18 mouse cellular contexts compared by ENCODE assay signal in genomic region chr3:95519315-95519714, GRCm38 (mm10). TPM values are rescaled to one million over a fixed set of nuclear protein-coding genes. Genes with fewer than 3 reads are reported as not detected.
DNase-seq lines count a peak whose midpoint lies in the region; ATAC-seq and TF ChIP-seq lines count a peak whose summit lies in the region.
"Had no signal": no experiment of that assay in that cellular context is flagged by ENCODE, and none has a peak within 500 bp of the region (broad histone marks: within the 10 kb centered on the region; RNA-seq: fewer than 3 reads in every experiment).

No protein-coding gene starts in this region.

- H3K9ac ChIP-seq in intestine, embryonic 15.5 days: no peak overlapping the region
- no peak overlapping the region for H3K9ac ChIP-seq in intestine, postnatal 0 days (ENCODE audit: low read depth, low read length)
- peak overlapping the region; percentile 55 for H3K9ac ChIP-seq in MEL (ENCODE audit: control insufficient read depth, low read depth, low read length, poor library complexity, severe bottlenecking)
- H3K9ac ChIP-seq: neural tube, embryonic 15.5 days had no signal

- TF ChIP-seq EP300 in MEL (IDR thresholded peaks at IDR 0.05; ENCODE audit: low read depth in 1 of 2, low read length in 2 of 2): no peak

- no peaks in the 10 kb centered on the region for H3K27me3 ChIP-seq in intestine, embryonic 15.5 days (replicated peaks)
- no peaks in the 10 kb centered on the region for H3K27me3 ChIP-seq in intestine, postnatal 0 days (replicated peaks; ENCODE audit: control insufficient read depth, insufficient read depth, low read length)
- peaks cover 3% of the 10 kb centered on the region in 2 experiments; a peak in 2 of 4 replicates for H3K27me3 ChIP-seq in MEL (ENCODE audit: control insufficient read depth in 1 of 2, insufficient read depth in 2 of 2, low read length in 2 of 2)
- no peaks in the 10 kb centered on the region for H3K27me3 ChIP-seq in spleen, adult 2 months (ENCODE audit: control insufficient read depth, insufficient read depth, low read length)
- H3K27me3 ChIP-seq: neural tube, embryonic 15.5 days had no signal

- no peak for TF ChIP-seq CTCF in intestine, postnatal 0 days (IDR thresholded peaks at IDR 0.05; ENCODE audit: low read depth)
- no peak for TF ChIP-seq CTCF in MEL (IDR thresholded peaks at IDR 0.05 in 2 of 3, conservative IDR thresholded peaks at IDR 0.05 in 1 of 3; ENCODE audit: control insufficient read depth in 1 of 3, insufficient read depth in 1 of 3, low read depth in 2 of 3, low read length in 3 of 3, poor library complexity in 1 of 3, severe bottlenecking in 1 of 3)
- TF ChIP-seq CTCF in spleen, adult 2 months (IDR thresholded peaks at IDR 0.05; ENCODE audit: extremely low read depth, insufficient read depth, insufficient read length, insufficient replicate concordance): no peak

- H3K4me1 ChIP-seq in intestine, embryonic 15.5 days (replicated peaks): 0 out of 2 replicates have a peak, but pooled peaks cover 4% of the 10 kb centered on the region
- H3K4me1 ChIP-seq in intestine, postnatal 0 days (replicated peaks; ENCODE audit: control insufficient read depth, insufficient read depth, low read length): no peaks in the 10 kb centered on the region; the same call in 1 of the 2 replicates
- H3K4me1 ChIP-seq in MEL (ENCODE audit: control insufficient read depth in 1 of 2, insufficient read depth in 2 of 2, low read length in 2 of 2): peaks cover 23 to 37% of the 10 kb centered on the region in 2 experiments
- peaks cover 36% of the 10 kb centered on the region for H3K4me1 ChIP-seq in spleen, adult 2 months (ENCODE audit: control insufficient read depth, insufficient read depth, insufficient read length)

- H3K4me2 ChIP-seq in intestine, embryonic 15.5 days (replicated peaks): no peak overlapping the region
- no peak overlapping the region for H3K4me2 ChIP-seq in intestine, postnatal 0 days (replicated peaks; ENCODE audit: low read depth)
- H3K4me2 ChIP-seq: neural tube, embryonic 15.5 days had no signal

- WGBS in intestine, embryonic 15.5 days: 40% methylated on average over 2 of the region's 2 CpGs
- 31% methylated on average over 2 of the region's 2 CpGs for WGBS in intestine, postnatal 0 days
- 78% methylated on average over 2 of the region's 2 CpGs for WGBS in spleen, adult 2 months

- no peak overlapping the region for H3K27ac ChIP-seq in intestine, embryonic 15.5 days
- H3K27ac ChIP-seq in intestine, postnatal 0 days (ENCODE audit: low read depth, low read length): no peak overlapping the region
- peak overlapping the region; percentile 72 for H3K27ac ChIP-seq in MEL (ENCODE audit: control insufficient read depth, low read depth, low read length)
- H3K27ac ChIP-seq in spleen, adult 2 months (ENCODE audit: insufficient read depth, low read length): peak overlapping the region; percentile 57
- H3K27ac ChIP-seq: neural tube, embryonic 15.5 days had no signal

- H3K9me3 ChIP-seq in intestine, embryonic 15.5 days: no peaks in the 10 kb centered on the region
- H3K9me3 ChIP-seq in intestine, postnatal 0 days (ENCODE audit: control insufficient read depth): no peaks in the 10 kb centered on the region
- no peaks in the 10 kb centered on the region for H3K9me3 ChIP-seq in MEL (replicated peaks; ENCODE audit: insufficient read depth, low read length)
- H3K9me3 ChIP-seq: neural tube, embryonic 15.5 days had no signal

- H3K79me2 ChIP-seq in MEL (ENCODE audit: control insufficient read depth, insufficient read depth, low read length, poor library complexity): no peaks in the 10 kb centered on the region

- no peak overlapping the region for H3K4me3 ChIP-seq in intestine, embryonic 15.5 days (replicated peaks)
- H3K4me3 ChIP-seq in intestine, postnatal 0 days (ENCODE audit: low read depth, low read length): no peak overlapping the region
- peak overlapping the region; percentile 42 to 54 for H3K4me3 ChIP-seq in MEL (ENCODE audit: control insufficient read depth in 1 of 2, insufficient read depth in 1 of 2, low read depth in 2 of 2, low read length in 2 of 2)
- H3K4me3 ChIP-seq in spleen, adult 2 months (ENCODE audit: extremely low read depth, insufficient read depth, insufficient read length): no peak overlapping the region
- H3K4me3 ChIP-seq: neural tube, embryonic 15.5 days had no signal

- H3K36me3 ChIP-seq in intestine, embryonic 15.5 days: no peaks in the 10 kb centered on the region
- no peaks in the 10 kb centered on the region for H3K36me3 ChIP-seq in intestine, postnatal 0 days (ENCODE audit: control insufficient read depth, insufficient read depth)
- peaks cover 0 to 34% of the 10 kb centered on the region in 2 experiments; a peak in 2 of 4 replicates for H3K36me3 ChIP-seq in MEL (ENCODE audit: control insufficient read depth in 1 of 2, insufficient read depth in 2 of 2, low read length in 2 of 2)
- H3K36me3 ChIP-seq in spleen, adult 2 months (ENCODE audit: control insufficient read depth, insufficient read depth, low read length): no peaks in the 10 kb centered on the region
- H3K36me3 ChIP-seq: neural tube, embryonic 15.5 days had no signal

- peak; percentile 78 for DNase-seq in MEL (ENCODE audit: low read depth, low spot score)
- DNase-seq in spleen, adult 2 months (ENCODE audit: low read depth in 1 of 2, low spot score in 2 of 2): no peak
- DNase-seq in urinary bladder, postnatal 36 days (ENCODE audit: low spot score in 2 of 2): no peak
- no peak for DNase-seq in embryo, embryonic 10 days (ENCODE audit: low spot score)
- DNase-seq: adrenal gland, postnatal 25 days; cerebellum, postnatal 10 days; kidney, adult 9 months; layer of hippocampus, postnatal 36 days; thymus, adult 18-20 months had no signal

- ATAC-seq in intestine, embryonic 15.5 days: peak; percentile 54; the same call in 1 of the 2 replicates
- ATAC-seq in intestine, postnatal 0 days: no peak
- ATAC-seq in erythroid progenitor cell, adult 5-6 weeks (replicated peaks; ENCODE audit: low FRiP score, poor library complexity, severe bottlenecking): peak; percentile 73
- ATAC-seq in CD4-positive, CD25-positive, alpha-beta regulatory T cell, adult 4 months: no peak

- no peak for TF ChIP-seq POLR2A in MEL (IDR thresholded peaks at IDR 0.05; ENCODE audit: control insufficient read depth in 1 of 2, insufficient read depth in 1 of 2, low read depth in 1 of 2, low read length in 2 of 2, poor library complexity in 1 of 2)
- no peak for TF ChIP-seq POLR2A in spleen, adult 2 months (IDR thresholded peaks at IDR 0.05; ENCODE audit: low read depth, low read length)

- TF ChIP-seq RAD21 in MEL (IDR thresholded peaks at IDR 0.05; ENCODE audit: low read depth, low read length): no peak

TF ChIP-seq in MEL, 35 proteins besides CTCF, POLR2A, EP300 and RAD21:
- TF ChIP-seq ELF1 (IDR thresholded peaks at IDR 0.05; ENCODE audit: low read depth, low read length): no peak
- peak; percentile 91 for TF ChIP-seq GATA1 (IDR thresholded peaks at IDR 0.05; ENCODE audit: low read depth, low read length)
- peak; percentile 99 for TF ChIP-seq TAL1 (IDR thresholded peaks at IDR 0.05; ENCODE audit: low read length)
- no peak for TF ChIP-seq RCOR1 (IDR thresholded peaks at IDR 0.05; ENCODE audit: low read depth, low read length)
TF ChIP-seq in MEL: peak in this region for 2.

RNA-seq across cellular contexts. Expression of gene Ctss, which starts 7.3 kb away (rescaled TPM):
- polyA plus RNA-seq in intestine, embryonic 15.5 days (2015; fragmentation: Nextera tagmentation; extraction: Ambion mirVana): 28.2 and 29.6 TPM in 2 replicates
- polyA plus RNA-seq in intestine, postnatal 0 days (2015; fragmentation: Nextera tagmentation; extraction: Ambion mirVana): 195 and 202 TPM in 2 replicates
- not detected in 2 replicates for total RNA-seq in MEL (2012; rRNA removed)
- not detected for polyA plus RNA-seq in MEL (2012; ENCODE audit: insufficient read depth in 1 of 2, insufficient read length in 2 of 2, low read depth in 1 of 2, low replicate concordance in 2 of 2, missing spikeins in 1 of 2)
- 97.3 and 108 TPM in 2 replicates for total RNA-seq in erythroid progenitor cell, adult 5-6 weeks (2015; ENCODE audit: low replicate concordance)
- total RNA-seq in erythroid progenitor cell, adult 5-6 weeks (2017; ENCODE audit: low replicate concordance): 104 and 120 TPM in 2 replicates
- polyA plus RNA-seq in spleen, adult 2 months (2012; rRNA removed): 81.7 and 84.6 TPM in 2 replicates
- 100 to 1,000 TPM; 433 to 466 TPM for polyA plus RNA-seq in CD4-positive, CD25-positive, alpha-beta regulatory T cell, adult 4 months (2017; shearing (Covaris generic))

RNA-seq across cellular contexts. Expression of gene Ctsk, which starts 20.3 kb away (rescaled TPM):
- 8.5 and 9.5 TPM in 2 replicates for polyA plus RNA-seq in intestine, embryonic 15.5 days (2015; fragmentation: Nextera tagmentation; extraction: Ambion mirVana)
- 9.1 and 9.8 TPM in 2 replicates for polyA plus RNA-seq in intestine, postnatal 0 days (2015; fragmentation: Nextera tagmentation; extraction: Ambion mirVana)
- 0.08 TPM in 1 of 2 replicates, not detected in the other for total RNA-seq in MEL (2012; rRNA removed)
- under 1 TPM in 1 of 2 experiments, not detected in 1; 0.10 TPM for polyA plus RNA-seq in MEL (2012; ENCODE audit: insufficient read depth in 1 of 2, insufficient read length in 2 of 2, low read depth in 1 of 2, low replicate concordance in 2 of 2, missing spikeins in 1 of 2)
- 3.4 TPM in 1 of 2 replicates, not detected in the other for total RNA-seq in erythroid progenitor cell, adult 5-6 weeks (2015; ENCODE audit: low replicate concordance)
- not detected in 2 replicates for total RNA-seq in erythroid progenitor cell, adult 5-6 weeks (2017; ENCODE audit: low replicate concordance)
- 1.3 and 1.4 TPM in 2 replicates for polyA plus RNA-seq in spleen, adult 2 months (2012; rRNA removed)
- 1 to 10 TPM in 1 of 2 experiments, not detected in 1; 1.1 TPM for polyA plus RNA-seq in CD4-positive, CD25-positive, alpha-beta regulatory T cell, adult 4 months (2017; shearing (Covaris generic))

RNA-seq across cellular contexts. Expression of gene Hormad1, which starts 40.2 kb away (rescaled TPM):
- polyA plus RNA-seq in intestine, embryonic 15.5 days (2015; fragmentation: Nextera tagmentation; extraction: Ambion mirVana): not detected in 2 replicates
- polyA plus RNA-seq in intestine, postnatal 0 days (2015; fragmentation: Nextera tagmentation; extraction: Ambion mirVana): not detected in 2 replicates
- not detected in 2 replicates for total RNA-seq in MEL (2012; rRNA removed)
- polyA plus RNA-seq in MEL (2012; ENCODE audit: insufficient read depth in 1 of 2, insufficient read length in 2 of 2, low read depth in 1 of 2, low replicate concordance in 2 of 2, missing spikeins in 1 of 2): not detected
- not detected in 2 replicates for total RNA-seq in erythroid progenitor cell, adult 5-6 weeks (2015; ENCODE audit: low replicate concordance)
- total RNA-seq in erythroid progenitor cell, adult 5-6 weeks (2017; ENCODE audit: low replicate concordance): not detected in 2 replicates
- not detected in 2 replicates for polyA plus RNA-seq in spleen, adult 2 months (2012; rRNA removed)
- polyA plus RNA-seq in CD4-positive, CD25-positive, alpha-beta regulatory T cell, adult 4 months (2017; shearing (Covaris generic)): not detected
- total RNA-seq: adrenal gland, postnatal 25 days; gastrocnemius, adult 8-10 months; heart, postnatal 25 days; layer of hippocampus, postnatal 36 days; midbrain, postnatal 0 days had no signal
- polyA plus RNA-seq: limb, embryonic 14.5 days; midbrain, postnatal 0 days; neural tube, embryonic 15.5 days had no signal

Comparison
In these comparisons a context has a peak if more than half of its experiments do, and no peak if none do; other contexts are left out.
1. ATAC-seq: peak in intestine, embryonic 15.5 days (single experiment) and erythroid progenitor cell, adult 5-6 weeks (single experiment); none in intestine, postnatal 0 days (single experiment) and CD4-positive, CD25-positive, alpha-beta regulatory T cell, adult 4 months (single experiment).
2. H3K27ac ChIP-seq: peak in MEL (single experiment) and spleen, adult 2 months (single experiment); none in intestine, embryonic 15.5 days (single experiment) and intestine, postnatal 0 days (single experiment).
3. H3K4me3 ChIP-seq: peak in MEL (2 of 2); none in intestine, embryonic 15.5 days (single experiment), intestine, postnatal 0 days (single experiment) and spleen, adult 2 months (single experiment).
4. RNA of gene Ctss, which starts 7.3 kb away (polyA plus RNA-seq): 433 to 466 TPM in CD4-positive, CD25-positive, alpha-beta regulatory T cell, adult 4 months, 195 to 202 TPM in intestine, postnatal 0 days, 81.7 to 84.6 TPM in spleen, adult 2 months and 28.2 to 29.6 TPM in intestine, embryonic 15.5 days; not detected in MEL; every median in the first group is over 10 times any median in the second.